Mouse (Mus musculus): Measurements from ENCODE around the gene Ppp2r3a. TPM values are rescaled to one million over a fixed set of nuclear protein-coding genes. Genes with fewer than 3 reads are reported as not detected.

Ppp2r3a gene
- polyA plus RNA-seq, 1 experiment, result 14.3 TPM

- TF ChIP-seq CTCF (IDR thresholded peaks at IDR 0.05; ENCODE audit: low read depth, low read length) (no peak), POLR2A (IDR thresholded peaks at IDR 0.05; ENCODE audit: insufficient read depth, low read length) (no peak), EP300 (IDR thresholded peaks at IDR 0.05; ENCODE audit: insufficient read depth, low read depth, low read length) (no peak)
- H3K27me3 ChIP-seq (ENCODE audit: control insufficient read depth, insufficient read depth, low read length, poor library complexity, severe bottlenecking), result no peaks in the 10 kb centered on the region
- H3K4me3 ChIP-seq (ENCODE audit: low read depth, low read length), result no peak overlapping the region
- peaks cover 21% of the 10 kb centered on the region for H3K36me3 ChIP-seq (ENCODE audit: control insufficient read depth, insufficient read depth, low read length, poor library complexity, severe bottlenecking)
- H3K27ac ChIP-seq (ENCODE audit: insufficient read depth, low read length), result no peak overlapping the region
- no peaks in the 10 kb centered on the region for H3K9me3 ChIP-seq (replicated peaks; ENCODE audit: control insufficient read depth, insufficient read depth, low read length, poor library complexity, severe bottlenecking)
- no peaks in the 10 kb centered on the region for H3K4me1 ChIP-seq (ENCODE audit: control insufficient read depth, insufficient read depth, low read length)
- H3K9ac ChIP-seq (ENCODE audit: low read depth, poor library complexity, severe bottlenecking), result no peak overlapping the region
Observed at GRCm38 (mm10) chr9:101104931-101105330, 146.7 kb downstream of the Ppp2r3a start.

GRCm38 (mm10) chr9:101102288-101102687 lies 149.3 kb downstream of the Ppp2r3a start:
- peaks cover 21% of the 10 kb centered on the region for H3K36me3 ChIP-seq (ENCODE audit: control insufficient read depth, insufficient read depth, low read length, poor library complexity, severe bottlenecking)
- no peak overlapping the region for H3K4me3 ChIP-seq (ENCODE audit: low read depth, low read length)
- no peak overlapping the region for H3K9ac ChIP-seq (ENCODE audit: low read depth, poor library complexity, severe bottlenecking)
- H3K4me1 ChIP-seq (ENCODE audit: control insufficient read depth, insufficient read depth, low read length), result no peaks in the 10 kb centered on the region
- H3K9me3 ChIP-seq (replicated peaks; ENCODE audit: control insufficient read depth, insufficient read depth, low read length, poor library complexity, severe bottlenecking), result no peaks in the 10 kb centered on the region
- H3K27me3 ChIP-seq (ENCODE audit: control insufficient read depth, insufficient read depth, low read length, poor library complexity, severe bottlenecking), result no peaks in the 10 kb centered on the region
- H3K27ac ChIP-seq (ENCODE audit: insufficient read depth, low read length), result no peak overlapping the region
- TF ChIP-seq CTCF (IDR thresholded peaks at IDR 0.05; ENCODE audit: low read depth, low read length) (no peak), POLR2A (IDR thresholded peaks at IDR 0.05; ENCODE audit: insufficient read depth, low read length) (no peak), EP300 (IDR thresholded peaks at IDR 0.05; ENCODE audit: insufficient read depth, low read depth, low read length) (no peak)

GRCm38 (mm10) chr9:101101547-101101946 lies 150.0 kb downstream of the Ppp2r3a start:
- H3K9ac ChIP-seq (ENCODE audit: low read depth, poor library complexity, severe bottlenecking), result no peak overlapping the region
- H3K27ac ChIP-seq (ENCODE audit: insufficient read depth, low read length), result no peak overlapping the region
- H3K4me3 ChIP-seq (ENCODE audit: low read depth, low read length), result no peak overlapping the region
- TF ChIP-seq POLR2A (IDR thresholded peaks at IDR 0.05; ENCODE audit: insufficient read depth, low read length), result no peak
- no peak for TF ChIP-seq EP300 (IDR thresholded peaks at IDR 0.05; ENCODE audit: insufficient read depth, low read depth, low read length)
- no peak for TF ChIP-seq CTCF (IDR thresholded peaks at IDR 0.05; ENCODE audit: low read depth, low read length)
- no peaks in the 10 kb centered on the region for H3K4me1 ChIP-seq (ENCODE audit: control insufficient read depth, insufficient read depth, low read length)
- H3K27me3 ChIP-seq (ENCODE audit: control insufficient read depth, insufficient read depth, low read length, poor library complexity, severe bottlenecking), result no peaks in the 10 kb centered on the region
- H3K36me3 ChIP-seq (ENCODE audit: control insufficient read depth, insufficient read depth, low read length, poor library complexity, severe bottlenecking), result peaks cover 21% of the 10 kb centered on the region
- no peaks in the 10 kb centered on the region for H3K9me3 ChIP-seq (replicated peaks; ENCODE audit: control insufficient read depth, insufficient read depth, low read length, poor library complexity, severe bottlenecking)

- Histone ChIP-seq H3K27ac (ENCODE audit: insufficient read depth, low read length) (no peak overlapping the region), H3K9ac (ENCODE audit: low read depth, poor library complexity, severe bottlenecking) (no peak overlapping the region), H3K36me3 (ENCODE audit: control insufficient read depth, insufficient read depth, low read length, poor library complexity, severe bottlenecking) (peaks cover 21% of the 10 kb centered on the region), H3K9me3 (replicated peaks; ENCODE audit: control insufficient read depth, insufficient read depth, low read length, poor library complexity, severe bottlenecking) (no peaks in the 10 kb centered on the region), H3K27me3 (ENCODE audit: control insufficient read depth, insufficient read depth, low read length, poor library complexity, severe bottlenecking) (no peaks in the 10 kb centered on the region), H3K4me3 (ENCODE audit: low read depth, low read length) (no peak overlapping the region), H3K4me1 (ENCODE audit: control insufficient read depth, insufficient read depth, low read length) (no peaks in the 10 kb centered on the region)
- TF ChIP-seq EP300 (IDR thresholded peaks at IDR 0.05; ENCODE audit: insufficient read depth, low read depth, low read length) (no peak), POLR2A (IDR thresholded peaks at IDR 0.05; ENCODE audit: insufficient read depth, low read length) (no peak), CTCF (IDR thresholded peaks at IDR 0.05; ENCODE audit: low read depth, low read length) (no peak)
Observed at GRCm38 (mm10) chr9:101100163-101100562, 151.4 kb downstream of the Ppp2r3a start.

- no peak overlapping the region for H3K9ac ChIP-seq (ENCODE audit: low read depth, poor library complexity, severe bottlenecking)
- H3K4me1 ChIP-seq (ENCODE audit: control insufficient read depth, insufficient read depth, low read length), result no peaks in the 10 kb centered on the region
- no peak overlapping the region for H3K27ac ChIP-seq (ENCODE audit: insufficient read depth, low read length)
- H3K9me3 ChIP-seq (replicated peaks; ENCODE audit: control insufficient read depth, insufficient read depth, low read length, poor library complexity, severe bottlenecking), result no peaks in the 10 kb centered on the region
- H3K4me3 ChIP-seq (ENCODE audit: low read depth, low read length), result no peak overlapping the region
- peaks cover 21% of the 10 kb centered on the region for H3K36me3 ChIP-seq (ENCODE audit: control insufficient read depth, insufficient read depth, low read length, poor library complexity, severe bottlenecking)
- no peak for TF ChIP-seq POLR2A (IDR thresholded peaks at IDR 0.05; ENCODE audit: insufficient read depth, low read length)
- no peak for TF ChIP-seq CTCF (IDR thresholded peaks at IDR 0.05; ENCODE audit: low read depth, low read length)
- TF ChIP-seq EP300 (IDR thresholded peaks at IDR 0.05; ENCODE audit: insufficient read depth, low read depth, low read length), result no peak
- no peaks in the 10 kb centered on the region for H3K27me3 ChIP-seq (ENCODE audit: control insufficient read depth, insufficient read depth, low read length, poor library complexity, severe bottlenecking)
Observed at GRCm38 (mm10) chr9:101099445-101099844, 152.2 kb downstream of the Ppp2r3a start.

GRCm38 (mm10) chr9:101097542-101097941 lies 154.1 kb downstream of the Ppp2r3a start:
- TF ChIP-seq CTCF (IDR thresholded peaks at IDR 0.05; ENCODE audit: low read depth, low read length) (no peak), POLR2A (IDR thresholded peaks at IDR 0.05; ENCODE audit: insufficient read depth, low read length) (no peak), EP300 (IDR thresholded peaks at IDR 0.05; ENCODE audit: insufficient read depth, low read depth, low read length) (no peak)
- Histone ChIP-seq H3K9ac (ENCODE audit: low read depth, poor library complexity, severe bottlenecking) (no peak overlapping the region), H3K27me3 (ENCODE audit: control insufficient read depth, insufficient read depth, low read length, poor library complexity, severe bottlenecking) (no peaks in the 10 kb centered on the region), H3K27ac (ENCODE audit: insufficient read depth, low read length) (no peak overlapping the region), H3K36me3 (ENCODE audit: control insufficient read depth, insufficient read depth, low read length, poor library complexity, severe bottlenecking) (peaks cover 21% of the 10 kb centered on the region), H3K4me3 (ENCODE audit: low read depth, low read length) (no peak overlapping the region), H3K4me1 (ENCODE audit: control insufficient read depth, insufficient read depth, low read length) (no peaks in the 10 kb centered on the region), H3K9me3 (replicated peaks; ENCODE audit: control insufficient read depth, insufficient read depth, low read length, poor library complexity, severe bottlenecking) (no peaks in the 10 kb centered on the region)

Measured in ES-Bruce4 (cell line).